Mouse (Mus musculus): ENCODE measurements at regions not wholly inside any gene's neighbourhood (a gene's known extent, or its start where the extent isn't known, plus 50 kb on each side); places are given as distances from the start of the nearest gene placed in this dataset.

- TF ChIP-seq GATA1 (IDR thresholded peaks at IDR 0.05; ENCODE audit: borderline replicate concordance, low read length) (no peak), CTCF (IDR thresholded peaks at IDR 0.05; ENCODE audit: low read depth, low read length) (no peak), TAL1 (conservative IDR thresholded peaks at IDR 0.05; ENCODE audit: low read depth, low read length) (no peak), POLR2AphosphoS5 (IDR thresholded peaks at IDR 0.05; ENCODE audit: insufficient replicate concordance, low read depth, low read length) (no peak)
Measured at GRCm38 (mm10) chr8:8392303-8392702, 268.7 kb downstream of the Efnb2 start.

All from G1E (cell line).